Mouse (Mus musculus) brown adipose tissue, adult 24 weeks (tissue): ENCODE results near the gene Ciao1. TPM values are rescaled to one million over a fixed set of nuclear protein-coding genes. Genes with fewer than 3 reads are reported as not detected.
"Not testable (repeated sequence)": the region's sequence is repeated elsewhere in the genome, so short reads cannot be mapped to it uniquely, and the experiment has no call there.

Source experiments
- H3K27ac ChIP-seq: fragments of 200-500 bp; replicated peaks from 2 replicates; pipeline ENCODE4 v1.5.1; 2012; ENCODE audit warnings: low read depth, mild to moderate bottlenecking, low read length
- H3K4me1 ChIP-seq: fragments of 200-500 bp; 2 replicates; pipeline ENCODE4 v1.6.1; 2012; ENCODE audit warnings: low read length, mixed read lengths; ENCODE audit not compliant: control insufficient read depth, insufficient read depth, insufficient read length
- H3K4me3 ChIP-seq: fragments of 200-500 bp; 2 replicates; pipeline ENCODE4 v1.5.1; 2012; ENCODE audit warnings: low read depth, mild to moderate bottlenecking, low read length, moderate library complexity; ENCODE audit not compliant: insufficient read depth
- polyA plus RNA-seq: library from polyadenylated mRNA; stranded (reverse); fragments of >200 nt; gene quantifications from 2 replicates; pipeline ENCODE4 v1.2.4, GENCODE M21; 2012; ENCODE audit not compliant: missing spikeins, insufficient read depth, insufficient read length

Gene Ciao1
- polyA plus RNA-seq, 1 experiment = 36.2 TPM

GRCm38 (mm10) chr2:127207547-127208451 lies 39.8 kb downstream of the Ciao1 start, which contains the start of the genes 1810024B03Rik and Snrnp200:
Gene 1810024B03Rik, minus strand, starts transcription at chr2:127208280.
Gene Snrnp200, plus strand, starts transcription at chr2:127208386.
- H3K27ac ChIP-seq = peak within 1 kb of the TSS; percentile 69
- H3K4me3 ChIP-seq = peak within 1 kb of the TSS; percentile 85
- H3K4me1 ChIP-seq = peaks cover 3% of the 10 kb centered on the region; the same call in 1 of the 2 replicates

- Histone ChIP-seq H3K27ac (no peak overlapping the region), H3K4me3 (no peak overlapping the region), H3K4me1 (peaks cover 3% of the 10 kb centered on the region; the same call in 1 of the 2 replicates)
Observed at GRCm38 (mm10) chr2:127206916-127207315, 40.7 kb downstream of the Ciao1 start.

GRCm38 (mm10) chr2:127205936-127206335 lies 41.7 kb downstream of the Ciao1 start:
- not testable (repeated sequence) for H3K4me1 ChIP-seq, H3K4me3 ChIP-seq, H3K27ac ChIP-seq

GRCm38 (mm10) chr2:127204932-127205331 lies 42.7 kb downstream of the Ciao1 start:
- Histone ChIP-seq H3K4me1 (peaks cover 3% of the 10 kb centered on the region; the same call in 1 of the 2 replicates), H3K4me3 (no peak overlapping the region), H3K27ac (no peak overlapping the region)

Other genes starting within 250 kb of the Ciao1 start
- 3.4 and 5.2 TPM in 2 replicates for gene Ap4e1, start 239.1 kb downstream of the Ciao1 start, polyA plus RNA-seq
- gene Blvra, start 177.2 kb downstream of the Ciao1 start, polyA plus RNA-seq = 68.1 and 106 TPM in 2 replicates
- gene Ncaph, start 113.9 kb downstream of the Ciao1 start, polyA plus RNA-seq = 1.0 and 1.5 TPM in 2 replicates
- 2.2 and 3.3 TPM in 2 replicates for gene Itpripl1, start 104.4 kb downstream of the Ciao1 start, polyA plus RNA-seq
- 2.3 and 2.4 TPM in 2 replicates for gene 1810024B03Rik, start 39.5 kb downstream of the Ciao1 start, polyA plus RNA-seq
- gene Snrnp200, start 39.4 kb downstream of the Ciao1 start, polyA plus RNA-seq = 26.7 and 31.7 TPM in 2 replicates
- 18.6 and 27.3 TPM in 2 replicates for gene Tmem127, start 92 bp upstream of the Ciao1 start, polyA plus RNA-seq
- 71.1 and 87.5 TPM in 2 replicates for gene Stard7, start 22.4 kb upstream of the Ciao1 start, polyA plus RNA-seq
- 0.63 TPM in 1 of 2 replicates, not detected in the other for gene Dusp2, start 88.3 kb upstream of the Ciao1 start, polyA plus RNA-seq
- gene Astl, start 90.8 kb upstream of the Ciao1 start, polyA plus RNA-seq = not detected in 2 replicates
- gene Adra2b, start 115.4 kb upstream of the Ciao1 start, polyA plus RNA-seq = 0.38 TPM in 1 of 2 replicates, not detected in the other
- not detected in 2 replicates for gene Gpat2, start 177.4 kb upstream of the Ciao1 start, polyA plus RNA-seq
- gene Fahd2a, start 196.7 kb upstream of the Ciao1 start, polyA plus RNA-seq = 103 and 106 TPM in 2 replicates